Mouse (Mus musculus) lung, embryonic 16.5 days (tissue): ENCODE measurements around the gene Fam129a. TPM values are rescaled to one million over a fixed set of nuclear protein-coding genes. Genes with fewer than 3 reads are reported as not detected.

Experiments used
- ATAC-seq: fragments of 200-750 bp; cut with Nextera tagmentation; 2 replicates; pipeline ENCODE4 v1.8.0; 2017; ENCODE audit warnings: low read depth, mild to moderate bottlenecking, moderate library complexity
- H3K27ac ChIP-seq: fragments of 300-500 bp; sonication (generic); 2 replicates; pipeline ENCODE4 v1.5.1; 2014; ENCODE audit warnings: mild to moderate bottlenecking, control low read depth, low read length
- H3K27me3 ChIP-seq: fragments of 300-500 bp; sonication (generic); 2 replicates; pipeline ENCODE4 v1.6.1; 2014; ENCODE audit warnings: low read depth, low read length, mixed read lengths; ENCODE audit not compliant: control insufficient read depth, insufficient read depth
- H3K36me3 ChIP-seq: fragments of 300-500 bp; sonication (generic); 2 replicates; pipeline ENCODE4 v1.6.1; 2014; ENCODE audit warnings: low read length; ENCODE audit not compliant: control insufficient read depth, insufficient read depth
- H3K4me1 ChIP-seq: fragments of 300-500 bp; sonication (generic); replicated peaks from 2 replicates; pipeline ENCODE4 v1.6.1; 2014; ENCODE audit warnings: low read length, mixed read lengths; ENCODE audit not compliant: control insufficient read depth, insufficient read depth
- H3K4me2 ChIP-seq: fragments of 300-500 bp; sonication (generic); 2 replicates; pipeline ENCODE4 v1.6.1; 2014; ENCODE audit warnings: low read depth, low read length, control low read depth
- H3K4me3 ChIP-seq: fragments of 300-500 bp; sonication (generic); 2 replicates; pipeline ENCODE4 v1.5.1; 2014; ENCODE audit warnings: mild to moderate bottlenecking, low read length, control low read depth
- H3K9ac ChIP-seq: fragments of 300-500 bp; sonication (generic); 2 replicates; pipeline ENCODE4 v1.6.1; 2014; ENCODE audit warnings: low read length, control low read depth
- H3K9me3 ChIP-seq: fragments of 300-500 bp; sonication (generic); 2 replicates; pipeline ENCODE4 v1.6.1; 2016; ENCODE audit warnings: low read length; ENCODE audit not compliant: control insufficient read depth
- WGBS: fragments of 180-500 bp; shearing (Covaris S2); extraction: QIAGEN DNeasy Blood & Tissue Kit; methylation state at CpG from one replicate; pipeline ENCODE4 v1.1.7; 2014; 5-methylcytosine and 5-hydroxymethylcytosine counted together
- polyA plus RNA-seq: library from polyadenylated mRNA; unstranded; fragments of >200 nt; fragmentation: Nextera tagmentation; extraction: Ambion mirVana; gene quantifications from 2 replicates; pipeline ENCODE4 v1.2.1, GENCODE M21; 2015

Gene Fam129a
- polyA plus RNA-seq, 1 experiment from 2014 or later = 14.1 TPM

- Histone ChIP-seq H3K9ac (no peak overlapping the region), H3K4me2 (no peak overlapping the region), H3K27me3 (no peaks in the 10 kb centered on the region), H3K9me3 (no peaks in the 10 kb centered on the region), H3K4me1 (peaks cover 18% of the 10 kb centered on the region), H3K27ac (no peak overlapping the region), H3K4me3 (no peak overlapping the region), H3K36me3 (no peaks in the 10 kb centered on the region)
- ATAC-seq = no peak
- WGBS = 85% methylated on average over 3 of the region's 3 CpGs
Observed at GRCm38 (mm10) chr1:151680971-151681370, 110.0 kb downstream of the Fam129a start.

GRCm38 (mm10) chr1:151682896-151683295 lies 111.9 kb downstream of the Fam129a start:
- Histone ChIP-seq H3K9me3 (no peaks in the 10 kb centered on the region), H3K4me3 (no peak overlapping the region), H3K27ac (no peak overlapping the region), H3K9ac (no peak overlapping the region), H3K4me2 (no peak overlapping the region), H3K27me3 (no peaks in the 10 kb centered on the region), H3K36me3 (no peaks in the 10 kb centered on the region), H3K4me1 (peaks cover 20% of the 10 kb centered on the region)
- ATAC-seq = no peak
- 61% methylated on average over 6 of the region's 6 CpGs for WGBS

GRCm38 (mm10) chr1:151684451-151684892 lies 113.5 kb downstream of the Fam129a start:
- no peaks in the 10 kb centered on the region for H3K36me3 ChIP-seq
- H3K9me3 ChIP-seq = no peaks in the 10 kb centered on the region
- no peak overlapping the region; the same call in 1 of the 2 replicates for H3K27ac ChIP-seq
- WGBS = 63% methylated on average over 7 of the region's 7 CpGs
- no peak overlapping the region for H3K9ac ChIP-seq
- no peak for ATAC-seq
- peaks cover 21% of the 10 kb centered on the region for H3K4me1 ChIP-seq
- no peak overlapping the region for H3K4me2 ChIP-seq
- H3K4me3 ChIP-seq = no peak overlapping the region
- H3K27me3 ChIP-seq = no peaks in the 10 kb centered on the region

- WGBS = 63% methylated on average over 5 of the region's 5 CpGs
- Histone ChIP-seq H3K4me3 (no peak overlapping the region), H3K27ac (no peak overlapping the region), H3K4me1 (peaks cover 25% of the 10 kb centered on the region), H3K4me2 (no peak overlapping the region), H3K27me3 (no peaks in the 10 kb centered on the region), H3K9me3 (no peaks in the 10 kb centered on the region), H3K36me3 (no peaks in the 10 kb centered on the region), H3K9ac (no peak overlapping the region)
- ATAC-seq = no peak
Observed at GRCm38 (mm10) chr1:151684978-151685377, 114.0 kb downstream of the Fam129a start.

- no peak overlapping the region for H3K4me3 ChIP-seq
- H3K9ac ChIP-seq = no peak overlapping the region
- no peaks in the 10 kb centered on the region for H3K27me3 ChIP-seq
- 28% methylated on average over 12 of the region's 12 CpGs for WGBS
- H3K4me2 ChIP-seq = peak overlapping the region; percentile 21; the same call in 1 of the 2 replicates
- H3K9me3 ChIP-seq = no peaks in the 10 kb centered on the region
- H3K27ac ChIP-seq = no peak overlapping the region; the same call in 1 of the 2 replicates
- peaks cover 31% of the 10 kb centered on the region for H3K4me1 ChIP-seq
- no peaks in the 10 kb centered on the region for H3K36me3 ChIP-seq
- ATAC-seq = no peak
Observed at GRCm38 (mm10) chr1:151685666-151686309, 114.8 kb downstream of the Fam129a start.

- Histone ChIP-seq H3K9me3 (no peaks in the 10 kb centered on the region), H3K27ac (no peak overlapping the region), H3K27me3 (no peaks in the 10 kb centered on the region), H3K9ac (no peak overlapping the region), H3K4me2 (no peak overlapping the region), H3K4me3 (no peak overlapping the region), H3K4me1 (peaks cover 31% of the 10 kb centered on the region), H3K36me3 (no peaks in the 10 kb centered on the region)
- ATAC-seq = peak; percentile 55
- WGBS = 26% methylated on average over 8 of the region's 8 CpGs
Observed at GRCm38 (mm10) chr1:151686696-151687095, 115.7 kb downstream of the Fam129a start.

- Histone ChIP-seq H3K27me3 (no peaks in the 10 kb centered on the region), H3K9ac (no peak overlapping the region), H3K4me1 (peaks cover 31% of the 10 kb centered on the region), H3K4me2 (no peak overlapping the region), H3K9me3 (no peaks in the 10 kb centered on the region), H3K4me3 (no peak overlapping the region), H3K36me3 (no peaks in the 10 kb centered on the region), H3K27ac (peak overlapping the region; percentile 56)
- no peak for ATAC-seq
- 61% methylated on average over 5 of the region's 5 CpGs for WGBS
Observed at GRCm38 (mm10) chr1:151689032-151689431, 118.0 kb downstream of the Fam129a start.

- 31% methylated on average over 8 of the region's 8 CpGs for WGBS
- peak; percentile 52 for ATAC-seq
Observed at GRCm38 (mm10) chr1:151689561-151689960, 118.6 kb downstream of the Fam129a start.

GRCm38 (mm10) chr1:151690061-151690460 lies 119.1 kb downstream of the Fam129a start:
- no peaks in the 10 kb centered on the region for H3K9me3 ChIP-seq
- peak; percentile 29; the same call in 1 of the 2 replicates for ATAC-seq
- peaks cover 31% of the 10 kb centered on the region for H3K4me1 ChIP-seq
- H3K4me2 ChIP-seq = no peak overlapping the region
- H3K27me3 ChIP-seq = no peaks in the 10 kb centered on the region
- no peak overlapping the region; the same call in 1 of the 2 replicates for H3K27ac ChIP-seq
- H3K36me3 ChIP-seq = no peaks in the 10 kb centered on the region
- no peak overlapping the region for H3K9ac ChIP-seq
- 59% methylated on average over 6 of the region's 6 CpGs for WGBS
- H3K4me3 ChIP-seq = no peak overlapping the region

More at GRCm38 (mm10) chr1:151689561-151689960, 118.6 kb downstream of the Fam129a start:
- peak overlapping the region; percentile 56 for H3K27ac ChIP-seq
- no peak overlapping the region for H3K4me2 ChIP-seq
- H3K4me1 ChIP-seq = peaks cover 31% of the 10 kb centered on the region
- no peak overlapping the region for H3K4me3 ChIP-seq
- H3K36me3 ChIP-seq = no peaks in the 10 kb centered on the region
- H3K9ac ChIP-seq = no peak overlapping the region
- H3K9me3 ChIP-seq = no peaks in the 10 kb centered on the region
- H3K27me3 ChIP-seq = no peaks in the 10 kb centered on the region
